Mouse (Mus musculus) erythroblast, adult 5-6 weeks (primary cell): ENCODE data around the gene Pofut1. TPM values are rescaled to one million over a fixed set of nuclear protein-coding genes. Genes with fewer than 3 reads are reported as not detected.
A peak's percentile ranks its signal among the peaks of the same experiment; 100 is the strongest.

ENCODE experiments used
- ATAC-seq: replicated peaks from 2 replicates; pipeline ENCODE4 v1.8.0; 2016; ENCODE audit warnings: moderate number of reproducible peaks, mild to moderate bottlenecking, moderate TSS enrichment, inconsistent platforms; ENCODE audit not compliant: poor library complexity, low FRiP score, severe bottlenecking
- total RNA-seq, 2 experiments: library from RNA; stranded (forward) in 1 of 2; stranded (reverse) in 1 of 2; fragments of 150-400 nt in 1 of 2; fragments of 200-764, 138-1000 nt in 1 of 2; gene quantifications; 2 replicates each; pipeline versions ENCODE4 v1.2.3 to v1.2.4; 2015 to 2017; ENCODE audit warnings: low replicate concordance in 2 of 2

The Pofut1 gene
- total RNA-seq (2015; ENCODE audit: low replicate concordance) (1.3 and 2.5 TPM in 2 replicates), total RNA-seq (2017; ENCODE audit: low replicate concordance) (9.2 and 15.5 TPM in 2 replicates)

DNA sequence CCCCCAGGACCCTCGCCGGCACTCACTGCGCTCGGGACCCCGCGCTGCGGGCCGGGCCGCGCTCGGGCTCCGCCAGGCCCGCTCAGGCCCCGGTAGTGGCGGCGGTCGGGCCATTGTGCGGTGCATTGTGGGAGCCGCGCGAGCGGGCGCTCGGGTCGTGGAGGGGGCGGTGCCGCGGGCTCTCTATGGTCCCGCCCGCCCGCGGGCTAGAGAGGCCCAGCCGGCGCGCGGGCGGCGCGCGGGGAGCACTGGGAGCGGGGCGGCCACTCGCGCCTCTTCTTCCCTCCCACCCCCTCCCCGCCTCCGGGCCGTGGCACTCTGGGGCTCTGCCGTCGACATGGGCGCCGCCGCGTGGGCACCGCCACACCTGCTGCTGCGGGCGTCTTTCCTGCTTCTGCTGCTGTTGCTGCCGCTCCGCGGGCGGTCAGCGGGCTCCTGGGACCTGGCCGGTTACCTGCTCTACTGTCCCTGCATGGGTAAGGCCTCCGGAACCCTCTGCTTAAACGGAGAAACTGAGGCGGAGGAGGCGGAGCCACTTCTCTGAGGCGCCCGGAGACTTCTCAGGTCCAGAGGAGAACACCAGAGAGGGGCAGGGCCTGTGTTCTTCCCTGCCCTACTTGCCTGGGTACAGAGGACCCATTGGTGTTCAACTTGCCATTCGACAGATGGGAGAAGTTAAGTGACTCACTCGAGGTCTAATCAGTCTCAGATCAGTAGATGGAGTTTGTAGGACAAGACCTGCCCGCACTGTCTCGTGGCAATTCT, at the start of gene Pofut1, which contains the start of gene Plagl2:
Pofut1 (plus strand) TSS at position 284 of the 765 bp plus-strand sequence.
Plagl2 (minus strand) TSS at position 177 of the 765 bp plus-strand sequence.
- peak; percentile 84 for ATAC-seq

DNA sequence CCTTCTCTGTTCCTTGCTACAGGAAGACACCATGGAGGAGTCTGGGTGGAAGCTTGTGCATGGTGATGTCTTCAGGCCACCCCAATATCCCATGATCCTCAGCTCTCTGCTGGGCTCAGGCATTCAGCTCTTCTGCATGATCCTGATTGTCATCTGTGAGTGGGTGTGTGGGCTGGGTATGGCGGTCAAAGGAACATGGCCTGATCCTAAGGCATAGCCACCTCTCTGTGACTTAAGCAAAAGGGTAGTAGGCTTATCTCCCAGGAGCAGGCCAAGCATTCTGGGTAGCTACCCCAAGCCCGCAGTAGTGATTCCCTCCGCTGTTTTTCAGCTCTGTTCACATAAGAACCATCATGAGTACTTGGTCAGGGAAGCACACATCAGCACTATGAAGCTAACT, 47.1 kb upstream of the Pofut1 start:
- ATAC-seq: 0 out of 2 replicates have a peak, but pooled peaks have one; percentile 34

DNA sequence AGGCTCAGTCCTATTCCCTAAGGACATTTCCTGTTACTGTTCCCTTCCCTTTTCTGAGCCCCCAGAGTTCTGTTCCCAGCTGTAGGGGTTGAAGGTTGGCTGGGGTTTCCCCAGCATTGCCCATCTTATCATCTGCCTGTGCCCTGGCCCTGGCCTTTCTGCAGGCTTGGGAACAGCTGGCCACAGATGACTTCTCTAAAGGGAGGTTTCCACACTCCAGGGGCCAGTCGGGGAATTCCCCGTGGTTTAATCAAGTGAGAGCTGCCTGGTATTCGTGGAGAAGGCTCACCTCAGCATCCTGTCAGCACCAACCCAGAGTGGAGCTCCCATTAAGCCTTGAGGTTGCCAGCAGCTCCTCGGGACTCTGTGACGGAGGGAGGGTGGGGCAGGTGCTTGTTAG, 42.8 kb upstream of the Pofut1 start:
- no peak for ATAC-seq

DNA sequence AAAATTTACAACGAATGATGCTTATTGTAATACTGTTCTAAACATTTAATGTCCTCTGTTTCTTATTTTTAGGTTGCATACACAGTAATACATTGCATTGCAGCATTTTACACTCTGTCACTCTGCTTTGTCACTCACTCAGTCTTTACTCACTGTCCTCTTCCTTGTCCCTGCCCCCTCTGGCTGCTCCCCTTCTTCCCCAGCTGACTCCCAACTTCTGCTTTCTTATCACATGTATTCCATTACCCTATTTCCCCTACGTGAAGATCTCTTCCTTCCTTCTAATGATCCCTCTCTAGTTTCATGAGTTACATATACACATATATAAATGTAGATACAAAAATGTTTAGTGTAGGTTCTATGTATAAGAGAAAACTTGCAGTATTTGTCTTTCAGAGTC, 42.2 kb upstream of the Pofut1 start:
- ATAC-seq: no peak

DNA sequence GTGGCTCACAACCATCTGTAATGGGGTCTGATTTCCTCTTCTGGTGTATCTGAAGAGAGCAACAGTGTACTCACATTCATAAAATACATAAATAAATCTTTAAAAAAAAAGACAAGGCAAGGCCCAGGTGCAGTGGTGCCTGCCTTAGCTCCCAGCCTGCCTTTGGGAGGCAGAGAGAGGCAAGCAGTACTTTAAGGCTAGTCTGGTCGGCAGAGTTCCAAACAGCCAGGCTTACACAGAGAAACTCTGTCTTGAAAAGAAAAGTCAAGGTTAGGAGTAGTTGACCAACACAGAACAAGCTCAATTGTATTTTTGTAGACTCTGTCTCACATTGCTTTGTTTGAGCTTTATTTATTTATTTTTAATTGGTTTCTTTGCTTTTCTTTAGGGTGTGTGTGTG, 38.6 kb upstream of the Pofut1 start:
- ATAC-seq: no peak

DNA sequence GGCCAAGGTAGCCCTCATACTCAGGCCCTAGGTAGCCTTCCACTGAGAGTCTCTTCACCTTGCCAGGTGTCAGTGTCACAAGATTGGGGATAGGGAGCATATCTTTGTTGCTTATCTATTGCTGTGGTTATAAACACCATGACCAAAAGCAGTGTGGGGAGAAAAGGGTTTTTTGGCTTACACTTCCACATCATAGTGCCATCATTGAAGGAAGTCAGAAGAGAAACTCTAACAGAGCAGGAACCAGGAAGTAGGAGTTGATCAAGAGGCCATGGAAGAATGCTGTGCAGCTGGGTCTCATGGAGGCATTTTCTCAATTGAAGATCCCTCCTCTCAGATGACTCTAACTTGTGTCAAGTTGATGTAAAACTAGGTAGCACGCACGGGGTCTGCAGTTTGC, 33.2 kb upstream of the Pofut1 start:
- no peak for ATAC-seq

DNA sequence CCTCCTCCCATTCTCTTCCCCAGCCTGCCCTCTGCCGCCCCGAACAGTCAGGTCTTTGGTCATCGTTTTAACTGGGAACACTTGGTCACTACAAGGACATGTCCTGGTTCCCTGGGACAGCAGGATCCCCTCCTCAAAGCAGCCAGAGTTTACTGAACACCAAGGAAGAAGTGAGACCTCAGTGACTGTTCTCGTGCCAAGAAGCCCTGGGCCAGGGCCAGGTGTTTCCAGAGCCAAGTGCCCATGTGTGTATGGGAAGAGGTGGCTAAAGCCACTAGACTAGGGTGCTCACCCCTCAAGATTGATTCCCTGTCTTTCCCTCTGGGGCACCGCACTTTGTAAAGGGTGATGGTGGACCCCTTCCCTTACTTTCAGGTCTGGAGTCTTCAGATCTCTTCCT, 32.0 kb upstream of the Pofut1 start:
- no peak for ATAC-seq

DNA sequence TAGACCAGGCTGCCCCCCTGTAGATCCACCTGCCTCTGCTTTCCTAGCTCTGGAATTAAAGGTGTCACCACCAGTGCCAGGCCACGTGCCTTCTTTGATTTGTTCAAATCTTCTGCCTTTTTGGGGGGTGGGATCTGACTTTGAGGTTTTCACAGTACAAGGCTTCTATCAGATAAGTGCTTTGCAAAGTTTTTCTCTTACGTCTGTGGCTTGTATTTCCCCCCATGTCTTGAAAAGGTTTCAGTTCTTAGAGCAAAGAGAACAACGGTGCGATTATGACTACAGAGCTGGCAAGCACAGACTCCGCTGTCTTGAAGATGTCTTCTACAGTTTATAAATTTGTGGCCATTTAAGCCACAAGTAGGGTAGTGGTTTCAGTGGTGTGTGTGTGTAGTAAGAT, 29.9 kb upstream of the Pofut1 start:
- no peak for ATAC-seq

DNA sequence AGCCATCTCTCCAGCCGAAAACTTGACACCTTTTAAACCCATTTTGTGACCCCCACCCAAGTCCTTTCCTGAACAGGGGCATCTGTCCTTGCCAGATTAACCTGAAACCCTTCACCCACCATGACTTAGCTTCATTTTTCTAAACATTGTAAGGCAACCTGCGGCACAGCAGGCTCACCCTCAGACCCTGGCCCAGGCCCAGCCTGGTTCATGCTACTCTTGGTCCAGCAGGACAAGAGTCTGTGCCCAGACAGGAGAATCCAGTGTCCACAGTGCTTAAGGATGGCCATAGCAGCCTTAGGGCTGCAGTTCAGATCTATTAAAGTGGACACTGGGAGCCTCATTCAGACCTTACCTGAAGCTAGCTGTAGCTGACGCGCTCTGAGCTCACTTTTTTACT, 28.0 kb upstream of the Pofut1 start:
- no peak for ATAC-seq

DNA sequence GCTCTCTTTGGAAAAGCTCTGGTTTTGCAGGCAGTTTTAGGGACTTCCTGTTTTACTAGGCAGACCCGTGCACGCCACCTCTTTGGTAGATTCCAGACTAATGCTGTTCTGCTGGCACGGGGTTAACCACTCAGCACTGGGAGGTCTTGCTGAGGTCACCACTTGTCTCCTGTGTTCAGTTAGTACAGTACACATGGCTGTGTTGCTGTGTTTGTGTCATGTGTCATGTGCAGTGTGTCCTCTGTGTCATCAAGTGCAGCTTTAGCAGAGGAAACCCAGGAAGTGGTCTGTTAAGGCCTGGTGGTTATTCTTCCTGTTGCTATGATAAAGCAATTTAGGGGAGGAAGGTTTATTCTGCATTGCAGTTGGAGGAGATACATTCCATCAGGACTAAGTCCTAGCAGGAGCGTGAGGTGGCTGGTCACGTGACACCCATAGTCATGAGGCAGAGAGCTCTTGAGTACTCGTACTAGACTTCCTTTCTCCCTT, 26.5 kb upstream of the Pofut1 start:
- ATAC-seq: no peak

DNA sequence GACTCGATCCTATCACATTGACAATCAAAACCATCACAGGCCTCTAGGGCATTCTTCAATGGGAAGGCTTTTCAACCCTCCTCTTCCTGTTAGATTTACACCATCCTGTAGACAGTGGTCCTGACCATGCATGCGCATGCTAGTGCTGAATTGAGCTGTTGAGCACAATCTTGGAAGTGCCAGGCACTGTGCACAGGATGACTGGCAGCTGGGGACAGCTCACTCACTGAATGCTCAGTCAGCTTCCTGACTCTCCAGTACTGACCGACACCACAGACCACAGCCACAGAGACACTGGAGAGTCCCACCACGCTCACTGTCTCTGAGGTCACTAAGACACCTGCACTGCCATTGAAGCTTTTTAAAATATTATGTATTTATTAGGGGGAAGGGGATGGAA, 25.9 kb upstream of the Pofut1 start:
- no peak for ATAC-seq

DNA sequence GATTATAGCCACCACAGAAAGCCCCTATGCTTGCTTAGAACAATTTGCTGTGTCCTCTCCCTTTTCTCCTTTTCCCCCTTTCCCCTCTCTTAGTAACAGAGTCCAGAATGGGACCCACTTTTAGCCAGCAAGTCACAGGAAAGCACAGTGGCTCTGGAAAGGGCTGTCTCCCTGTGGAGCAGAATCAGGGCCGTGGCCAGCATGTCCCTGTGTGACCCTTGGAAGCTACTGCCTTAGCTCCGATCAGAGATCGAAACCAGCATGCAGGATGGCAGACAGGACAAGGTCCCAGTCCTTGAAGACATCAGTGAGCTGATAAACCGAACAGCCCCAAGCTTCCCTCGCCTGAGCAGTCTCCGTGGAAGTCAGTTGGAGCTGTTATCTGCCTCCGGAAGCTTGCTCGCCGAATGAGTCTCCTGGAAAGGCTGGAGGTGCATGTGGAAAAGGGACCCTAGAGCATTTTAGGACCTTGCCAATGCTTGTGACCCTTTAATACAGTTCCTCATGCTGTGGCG, 23.4 kb upstream of the Pofut1 start:
- no peak for ATAC-seq

DNA sequence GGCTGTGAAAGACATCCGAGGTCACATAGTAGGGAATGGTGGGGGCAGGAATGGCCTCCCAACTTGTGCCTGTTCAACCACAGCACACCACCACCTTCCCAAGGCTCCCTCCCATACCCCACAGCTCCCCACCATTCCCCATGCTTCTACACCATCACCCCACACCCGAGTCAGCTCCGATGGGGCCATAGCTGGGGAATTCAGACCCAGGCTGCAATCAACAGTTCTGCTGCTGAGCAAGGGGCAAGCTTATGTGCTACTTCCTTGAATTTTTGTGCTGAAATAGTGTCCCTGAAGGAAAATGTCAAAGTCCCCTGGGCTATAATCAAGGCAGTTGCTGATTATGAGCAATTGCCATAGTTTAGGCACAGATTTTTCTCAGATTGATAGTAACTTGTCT, 22.8 kb upstream of the Pofut1 start:
- no peak for ATAC-seq

DNA sequence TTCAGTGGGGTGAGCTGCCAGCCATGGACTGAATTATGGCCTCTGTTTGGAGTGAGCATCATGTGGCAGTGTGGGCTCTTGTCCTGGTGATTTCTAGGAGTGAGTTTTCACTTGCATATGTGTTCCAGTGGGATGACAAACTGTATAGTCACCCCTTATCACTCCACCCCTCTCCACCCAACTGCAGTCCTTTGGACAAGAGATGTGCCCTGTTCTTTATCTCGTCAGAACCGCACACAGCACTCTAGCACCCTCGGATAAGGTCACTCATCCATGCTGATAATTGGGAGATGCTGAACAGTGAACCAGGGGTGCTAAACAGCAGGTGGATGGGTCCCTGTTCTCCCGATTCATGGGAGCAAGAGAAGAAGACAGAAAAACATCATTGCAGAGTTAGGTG, 19.7 kb upstream of the Pofut1 start:
- peak; percentile 70 for ATAC-seq

DNA sequence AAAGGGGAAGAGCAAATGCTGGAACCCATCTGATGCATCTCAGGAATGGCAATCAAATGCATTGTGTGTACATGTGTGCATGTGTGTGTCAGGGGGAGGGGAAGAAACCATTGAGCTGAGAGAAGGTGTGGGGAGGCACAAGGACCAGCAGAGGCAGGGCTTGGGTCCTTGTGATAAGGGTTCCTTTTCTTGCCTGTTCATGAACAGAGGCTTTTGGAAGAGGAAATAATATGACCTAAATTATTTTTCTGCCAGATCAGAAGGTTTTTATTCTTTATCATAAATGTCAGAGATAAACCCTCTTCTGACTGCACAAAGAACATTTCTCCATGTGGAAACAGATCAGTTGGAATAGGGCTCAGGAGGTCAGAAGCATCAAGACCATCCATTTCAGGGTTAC, 19.2 kb upstream of the Pofut1 start:
- no peak for ATAC-seq

DNA sequence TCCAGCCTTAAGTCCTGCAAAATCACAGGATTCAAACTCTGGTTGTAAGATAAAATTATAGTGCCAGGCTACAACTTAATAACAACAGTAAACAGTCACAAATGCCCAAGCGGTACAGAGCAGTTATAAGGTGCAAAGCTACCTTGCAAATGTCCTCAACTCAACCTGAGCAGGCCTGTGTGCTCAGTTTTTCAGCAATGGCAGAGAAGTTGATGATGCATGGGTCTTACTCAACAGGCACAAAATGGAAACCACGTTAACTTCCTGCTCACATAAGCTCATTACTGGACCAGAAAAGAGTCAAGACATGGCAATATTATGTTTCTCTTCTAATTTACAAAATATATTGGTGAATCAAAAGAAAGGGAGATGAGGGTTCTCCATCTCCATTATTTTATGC, 18.8 kb upstream of the Pofut1 start:
- no peak for ATAC-seq

DNA sequence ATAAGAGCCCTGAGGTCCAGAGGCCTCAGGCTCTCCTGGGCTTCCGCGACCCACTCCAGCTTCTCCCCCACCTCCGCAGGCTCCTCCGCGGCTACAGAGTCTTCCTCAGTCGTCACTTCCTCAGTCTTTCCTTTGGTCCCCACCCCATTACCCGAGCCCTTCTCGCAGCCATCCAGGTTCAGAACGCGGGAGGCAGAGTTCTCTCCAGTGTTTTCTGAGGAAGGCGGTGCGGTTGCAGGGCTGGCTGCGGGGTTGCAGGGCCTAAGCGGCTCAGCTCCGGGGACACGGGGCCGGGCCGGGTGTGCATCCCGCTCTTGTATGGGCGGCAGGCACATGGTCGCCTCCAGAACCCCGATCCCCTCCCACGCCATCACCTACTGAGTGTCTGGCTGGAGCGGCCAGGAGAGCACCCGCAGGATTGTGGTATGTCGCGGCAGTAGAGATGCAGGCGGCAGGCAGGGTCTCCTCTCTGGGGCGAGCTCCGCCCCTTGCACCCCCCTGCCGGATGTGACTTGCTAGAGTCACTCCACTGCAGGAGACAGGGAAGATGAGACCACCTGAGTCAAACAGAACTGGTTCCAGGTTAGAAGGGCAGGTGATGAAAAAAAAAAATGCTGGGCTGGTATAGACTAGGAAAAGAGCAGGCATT, 16.3 kb upstream of the Pofut1 start, which contains the start of gene Tspyl3:
Tspyl3 (minus strand) TSS at position 496 of the 649 bp plus-strand sequence.
- ATAC-seq: peak; percentile 1; the same call in 1 of the 2 replicates

DNA sequence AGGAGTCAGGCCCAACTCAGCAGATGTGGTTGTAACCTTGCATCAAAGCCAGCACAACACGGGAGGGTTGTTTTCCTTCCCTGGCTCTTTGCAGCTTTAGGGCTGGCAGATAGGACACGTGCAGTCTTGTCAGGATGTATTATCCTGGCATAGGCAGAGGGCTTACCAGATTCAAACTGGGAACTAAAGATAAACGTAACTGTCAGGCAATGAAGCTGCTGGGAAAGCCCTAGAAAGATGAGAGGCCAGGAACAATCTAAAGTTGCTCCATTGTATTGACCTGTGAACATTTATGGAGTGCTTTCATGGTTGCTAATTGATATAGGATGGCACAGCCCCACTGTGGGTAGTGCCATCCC, 15.8 kb upstream of the Pofut1 start:
- peak; percentile 13; the same call in 1 of the 2 replicates for ATAC-seq

DNA sequence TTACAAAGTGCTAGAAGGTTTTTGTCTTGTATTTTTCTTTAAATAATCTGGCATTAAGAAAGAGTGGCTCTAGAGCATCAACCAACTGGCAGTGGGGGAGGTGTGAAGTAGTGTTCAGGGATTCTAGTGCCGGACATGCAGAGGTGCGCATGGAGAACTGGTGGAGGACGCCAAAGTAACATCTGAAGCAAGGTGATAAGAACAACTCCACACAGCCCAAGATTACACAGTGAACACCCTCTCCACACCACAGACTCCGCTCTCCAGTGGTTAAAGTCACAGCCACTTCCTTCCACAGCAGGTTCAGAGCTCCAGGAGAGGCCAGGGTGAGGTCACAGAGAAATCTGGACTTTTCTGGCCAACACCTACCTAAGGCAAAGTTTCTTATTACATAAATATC, 13.4 kb upstream of the Pofut1 start:
- ATAC-seq: peak; percentile 85

DNA sequence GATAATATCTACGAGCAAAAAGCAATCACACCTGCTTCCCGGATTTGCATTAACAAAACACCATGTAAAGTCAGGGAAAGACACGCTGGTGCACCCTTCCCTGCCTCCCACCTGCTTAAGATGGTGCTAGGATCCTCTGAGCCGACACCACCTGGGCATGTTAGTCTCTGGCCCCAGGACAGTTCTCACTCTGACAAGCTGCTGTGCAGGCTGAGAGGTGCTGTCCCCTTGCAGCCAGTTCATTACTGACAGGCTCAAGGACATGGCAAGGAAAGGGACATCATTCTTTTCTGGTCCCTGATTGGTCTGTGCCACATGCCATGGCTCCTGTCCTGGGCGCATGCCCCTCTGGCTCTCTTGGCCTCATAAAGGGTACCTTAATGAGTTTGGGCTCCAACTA, 12.8 kb upstream of the Pofut1 start:
- no peak for ATAC-seq

DNA sequence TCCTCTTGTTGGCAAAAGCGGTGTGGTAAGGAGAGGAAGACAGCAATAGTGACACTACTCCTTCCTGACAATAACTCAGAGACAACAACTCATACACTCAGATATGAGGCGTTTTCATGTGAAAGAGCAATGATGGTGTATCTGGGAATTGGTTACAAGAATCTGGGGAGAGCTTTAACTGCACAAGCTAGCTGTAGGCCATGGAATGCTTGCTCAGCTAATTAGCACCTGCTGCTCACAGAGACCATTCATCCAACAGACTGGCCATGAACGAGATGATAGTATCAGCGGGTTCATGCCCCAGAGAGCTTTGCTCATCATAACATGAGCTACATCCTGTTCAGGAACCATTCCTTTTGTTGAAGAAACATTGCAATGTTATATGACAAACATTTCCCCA, 4.1 kb upstream of the Pofut1 start:
- no peak for ATAC-seq
